Mouse (Mus musculus): Measurements from ENCODE around the gene Sept3.

Gene Sept3

DNA sequence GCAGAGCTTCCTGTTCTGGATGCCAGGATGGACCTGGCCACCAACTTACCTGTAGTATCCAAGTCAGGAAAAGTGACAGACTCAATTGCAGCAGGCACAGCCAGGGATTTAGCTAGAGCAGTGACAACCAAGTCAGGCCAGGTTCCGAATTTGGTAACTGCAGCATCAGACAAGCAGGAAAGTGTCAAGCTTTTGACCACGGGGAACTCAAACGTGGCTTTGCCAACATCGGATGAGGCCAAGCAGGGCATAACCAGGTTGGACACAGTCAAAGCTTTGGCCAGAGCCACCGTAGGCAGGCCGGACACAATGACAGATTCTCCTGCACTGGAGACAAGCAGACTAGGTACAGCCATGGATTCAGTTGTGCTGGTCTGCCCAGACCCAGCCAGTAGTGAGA lies 2.4 kb upstream of the Sept3 start:
- no peak for DNase-seq

DNA sequence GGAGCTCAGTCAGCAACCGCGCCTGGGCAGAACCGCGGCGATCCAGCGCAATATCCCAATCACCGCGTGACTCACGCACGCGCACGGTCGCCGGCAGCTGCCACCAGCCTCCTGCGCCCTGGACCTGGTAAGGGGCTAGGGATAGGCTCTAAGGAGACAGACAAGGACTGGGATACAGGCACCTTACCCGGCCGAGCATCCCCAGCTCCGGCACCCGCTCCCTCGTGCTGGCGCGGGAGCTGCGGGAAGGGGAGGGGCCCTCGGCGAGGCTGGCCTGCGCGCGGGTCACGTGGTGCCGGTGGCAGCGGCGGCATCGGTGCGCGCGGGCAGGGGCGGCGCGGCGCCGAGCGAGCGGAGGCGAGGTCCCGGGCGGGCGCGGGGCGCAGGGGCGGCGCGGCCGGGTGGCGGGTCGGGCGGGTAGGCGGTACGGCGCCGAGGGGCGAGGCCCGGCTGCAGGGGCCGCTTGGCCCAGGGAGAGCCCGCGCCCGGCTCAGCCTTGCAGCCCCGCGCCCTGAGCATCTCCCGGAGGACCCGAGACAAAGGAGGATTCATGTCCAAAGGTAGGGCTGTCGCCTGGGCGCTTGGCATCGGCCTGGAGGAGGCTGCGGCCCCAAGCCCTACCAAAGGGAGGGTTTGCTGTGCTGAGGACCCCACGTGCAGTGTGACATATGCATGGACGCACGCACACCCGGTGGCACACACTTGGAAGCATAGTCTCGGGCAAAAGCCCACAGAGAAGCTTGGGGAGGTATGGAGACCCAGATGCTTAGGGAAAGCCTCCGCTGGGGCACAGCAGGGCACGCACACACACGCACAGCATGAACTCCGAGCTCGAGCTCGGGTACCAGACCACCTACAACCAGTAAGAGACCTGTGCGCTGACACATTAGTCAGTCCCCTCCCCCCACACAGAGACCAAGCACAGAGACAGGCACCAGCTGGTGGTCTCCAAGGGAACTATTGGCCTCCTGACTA lies 521 bp downstream of the Sept3 start:
- no peak for DNase-seq

DNA sequence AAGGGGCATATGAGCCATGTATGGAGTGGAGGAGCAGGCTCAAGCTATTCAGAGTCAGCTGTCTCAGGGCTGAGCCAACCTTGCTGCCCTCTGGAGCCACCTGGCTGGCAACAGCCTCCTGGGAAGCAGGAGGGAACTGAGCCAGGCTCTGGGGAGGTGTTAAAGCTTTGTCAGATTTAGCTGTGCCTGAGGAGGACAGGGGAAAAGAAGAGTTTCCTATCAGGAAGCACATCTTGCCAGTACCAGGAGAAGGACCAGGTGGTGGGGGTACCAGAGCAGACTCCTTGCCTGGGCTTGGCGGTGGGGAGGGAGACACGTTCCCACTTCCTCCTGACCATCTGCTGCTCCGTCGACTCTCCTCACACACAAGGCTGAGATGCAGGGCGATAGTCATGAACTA lies 2.9 kb downstream of the Sept3 start:
- no peak for DNase-seq

DNA sequence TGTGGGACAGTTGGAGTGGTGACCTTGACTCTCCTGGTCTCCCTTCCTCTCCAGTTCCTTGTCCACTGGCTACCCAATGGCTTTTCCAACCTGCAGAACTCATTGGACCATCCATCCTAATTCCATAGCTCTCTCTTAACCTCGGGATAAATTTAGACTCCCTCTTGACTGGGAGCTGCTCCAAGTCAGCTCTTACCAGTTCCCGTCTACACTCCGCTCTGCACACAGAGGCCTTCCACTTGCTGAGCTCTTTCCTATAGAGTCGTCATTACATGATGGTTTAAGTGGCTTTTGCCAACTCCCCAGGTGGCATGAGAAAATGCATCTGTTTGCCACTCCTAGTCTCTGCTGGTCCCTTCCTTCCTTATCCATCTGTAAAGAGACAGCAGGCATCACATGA lies 5.9 kb downstream of the Sept3 start:
- DNase-seq = no peak

DNA sequence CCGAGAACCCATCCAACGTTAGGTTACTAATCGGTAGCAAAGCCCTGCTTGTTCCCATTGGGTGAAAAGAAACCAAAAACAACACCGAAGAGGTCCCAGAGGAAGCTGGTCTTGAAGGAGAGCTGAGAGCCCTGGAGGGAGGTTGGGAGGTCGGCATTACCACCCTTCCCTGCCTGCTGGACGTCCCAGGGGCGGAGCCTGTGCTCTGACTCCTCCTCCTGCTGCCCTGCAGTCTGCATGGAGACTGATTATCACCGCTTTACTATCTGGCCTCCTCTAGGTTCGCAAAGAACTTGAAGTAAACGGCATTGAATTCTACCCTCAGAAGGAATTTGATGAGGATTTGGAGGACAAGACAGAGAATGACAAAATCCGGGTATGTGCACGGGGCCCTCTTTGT lies 11.5 kb downstream of the Sept3 start:
- DNase-seq = no peak

DNA sequence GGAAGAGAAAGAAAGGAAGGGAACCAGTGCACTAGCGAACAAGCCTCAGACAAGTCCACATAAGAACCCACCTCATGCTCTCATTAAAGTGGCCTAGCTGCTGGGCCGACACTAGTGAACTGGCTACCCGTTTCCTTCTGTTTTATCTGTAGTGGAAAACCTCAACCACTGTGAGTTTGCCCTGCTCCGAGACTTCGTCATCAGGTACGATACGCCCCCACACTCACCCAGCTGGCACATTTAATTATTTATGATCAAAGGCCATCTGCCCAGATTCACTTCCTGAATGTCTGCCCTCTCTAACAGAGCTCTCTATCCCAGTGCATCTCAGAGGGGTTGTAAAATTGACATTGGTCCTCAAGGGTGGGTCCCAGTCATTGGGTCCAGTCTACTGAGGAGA lies 15.6 kb downstream of the Sept3 start:
- no peak for DNase-seq

DNA sequence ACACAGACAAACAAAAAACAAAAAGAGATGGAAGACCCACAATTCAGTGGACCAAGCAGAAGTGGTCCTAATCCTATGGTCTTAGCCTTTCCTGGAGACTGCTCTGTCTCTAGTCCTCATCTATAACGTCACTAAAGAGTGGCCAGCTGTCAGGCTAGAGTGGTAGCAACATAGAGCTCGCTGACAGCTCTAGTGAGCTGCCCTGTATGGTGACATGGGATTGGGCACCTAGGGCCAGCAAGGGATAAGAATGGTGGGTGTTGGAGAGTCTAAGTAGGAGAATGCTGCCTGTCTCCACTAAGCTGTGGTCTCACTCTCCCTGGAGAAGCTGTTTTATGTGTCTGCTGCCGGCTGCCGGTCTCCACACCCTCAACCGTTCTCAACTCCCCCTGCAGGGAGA lies 18.2 kb downstream of the Sept3 start:
- no peak for DNase-seq

DNA sequence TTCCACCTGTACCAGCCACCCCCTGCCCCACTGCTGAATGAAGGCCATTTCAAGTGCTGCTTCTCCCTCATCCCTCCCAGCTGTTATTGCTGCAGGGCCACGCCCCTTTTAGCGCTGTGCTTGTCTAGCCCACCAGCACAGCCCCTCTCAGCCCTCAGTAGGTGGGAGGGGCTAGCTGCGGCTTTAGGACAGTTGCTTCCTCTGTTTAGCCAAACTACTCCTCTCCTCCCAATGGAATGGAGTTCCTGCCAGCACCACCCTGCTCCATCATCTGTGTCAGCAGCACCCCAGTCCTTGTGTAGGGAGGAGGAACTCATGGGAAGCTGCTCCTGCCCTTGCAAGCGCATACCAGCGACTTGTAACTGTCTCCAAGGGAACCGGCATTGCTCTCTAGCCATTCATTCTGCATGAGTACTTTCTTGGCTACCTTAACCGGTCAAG lies 18.6 kb downstream of the Sept3 start:
- DNase-seq = no peak

DNA sequence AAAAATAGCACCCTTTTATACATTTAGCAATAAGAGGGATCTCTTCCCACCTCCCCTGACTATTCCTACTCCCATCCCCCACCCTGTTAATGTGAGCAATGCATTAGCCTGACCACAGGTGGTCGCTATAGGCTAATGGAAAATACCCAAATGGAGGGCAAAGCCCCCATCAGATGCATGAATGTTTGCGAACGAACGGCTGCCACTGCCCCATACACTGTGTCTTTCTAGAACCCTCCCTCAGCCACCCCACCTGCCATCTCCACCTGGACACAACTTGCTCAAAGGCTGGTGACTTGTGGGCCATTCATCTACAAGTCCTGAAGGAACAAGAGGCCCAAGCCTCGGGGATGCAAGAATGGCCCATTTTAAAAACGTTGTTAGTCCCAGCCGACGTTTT lies 19.4 kb downstream of the Sept3 start:
- no peak for DNase-seq

DNA sequence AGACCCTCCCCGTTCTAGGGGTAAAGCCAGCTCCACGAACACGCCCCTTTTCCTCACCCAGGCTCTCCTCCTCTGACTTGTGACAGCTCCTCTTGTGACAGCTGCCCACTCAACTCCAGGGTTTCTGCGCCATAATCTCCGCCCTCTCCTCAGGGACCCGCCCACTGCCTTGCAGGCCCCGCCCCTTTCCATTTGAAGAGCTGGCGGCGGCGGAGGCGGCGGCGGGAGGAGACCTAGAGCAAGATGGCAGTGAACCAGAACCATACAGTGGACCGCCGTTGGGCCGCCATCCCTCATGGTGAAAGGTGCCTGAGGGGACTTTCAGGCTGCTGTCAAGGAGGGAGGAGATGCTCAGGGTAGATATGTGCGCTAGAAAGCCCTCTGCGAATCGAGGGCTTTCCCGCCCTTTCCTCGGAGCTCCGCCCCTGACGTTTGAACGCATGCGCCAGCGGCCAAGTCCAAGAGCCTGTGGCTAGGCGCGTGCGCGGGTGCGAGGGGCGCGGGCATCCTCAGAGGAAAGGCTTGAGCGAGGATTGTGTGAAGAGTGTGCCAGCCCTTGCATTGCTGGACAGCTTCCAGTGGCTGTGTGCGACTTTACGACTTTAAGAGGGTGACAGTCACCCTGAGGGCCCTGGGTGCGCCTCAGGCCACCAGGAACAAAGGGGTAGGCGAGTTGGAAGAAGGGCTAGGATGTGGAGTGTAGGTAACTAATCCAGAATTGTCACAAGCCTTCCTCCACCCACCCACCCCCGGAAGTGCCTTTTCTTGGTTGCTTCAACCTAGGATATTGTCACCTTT lies 24.3 kb downstream of the Sept3 start, which contains the start of gene Wbp2nl:
Gene Wbp2nl (plus strand): TSS at position 191 of the 798 bp plus-strand sequence.
- no peak for DNase-seq

DNA sequence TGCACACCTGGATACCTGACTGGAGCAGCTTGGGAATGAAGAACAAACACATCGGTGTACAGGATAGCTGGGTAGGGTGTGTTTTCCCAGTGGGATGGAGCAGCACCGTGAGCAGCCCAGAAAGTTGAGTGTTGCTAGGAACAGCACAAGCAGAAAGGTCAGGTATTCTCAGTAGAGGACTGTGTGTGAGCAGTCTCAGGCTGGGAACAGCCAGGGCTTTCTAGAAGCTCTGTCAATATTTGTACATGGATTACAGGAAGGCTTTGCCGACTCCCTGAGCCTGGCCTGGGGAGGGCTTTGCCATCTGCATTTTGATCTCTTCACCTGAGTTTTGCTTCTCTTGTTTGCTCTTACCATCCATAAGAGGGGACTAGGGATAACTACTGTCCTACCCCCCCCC lies 32.4 kb downstream of the Sept3 start:
- DNase-seq = no peak

DNA sequence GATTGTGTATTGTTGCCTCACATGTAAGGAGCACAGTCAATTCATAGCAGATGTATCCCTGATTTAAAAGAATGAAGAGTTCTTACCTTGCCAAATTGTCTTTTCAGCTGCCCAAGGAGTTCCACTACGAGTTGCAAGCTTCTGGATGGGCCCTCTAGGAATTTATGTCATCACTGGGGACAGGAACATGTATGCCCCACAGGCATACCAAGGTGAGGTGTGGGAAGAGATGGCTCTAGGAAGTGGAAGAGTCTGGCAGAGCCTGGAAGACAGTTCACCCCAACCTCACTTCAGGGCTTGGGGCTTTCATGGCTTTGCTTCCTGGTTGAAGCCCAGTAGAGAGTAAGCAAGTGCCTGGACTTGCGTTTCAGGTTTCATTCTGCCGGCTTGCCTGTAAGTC lies 33.7 kb downstream of the Sept3 start:
- DNase-seq = no peak

DNA sequence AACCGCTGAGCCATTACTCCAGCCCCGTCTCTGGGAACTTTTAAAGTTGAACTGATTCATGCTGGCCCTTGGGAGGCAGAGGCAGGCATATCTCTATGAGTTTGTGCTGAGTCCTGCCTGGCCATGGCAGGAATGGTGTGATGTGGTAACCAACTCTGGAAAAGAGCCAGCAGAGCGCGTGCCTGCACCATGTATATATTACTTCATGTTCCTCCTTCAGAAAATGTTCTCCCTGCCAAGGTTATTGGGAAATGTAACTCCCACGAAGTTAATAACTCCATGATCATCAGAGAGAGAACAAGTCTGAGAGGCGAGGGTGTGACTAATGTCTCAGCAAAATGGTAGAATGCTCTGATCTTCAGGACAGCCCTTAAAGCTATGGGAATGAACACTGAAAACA lies 43.1 kb downstream of the Sept3 start:
- DNase-seq = no peak

DNA sequence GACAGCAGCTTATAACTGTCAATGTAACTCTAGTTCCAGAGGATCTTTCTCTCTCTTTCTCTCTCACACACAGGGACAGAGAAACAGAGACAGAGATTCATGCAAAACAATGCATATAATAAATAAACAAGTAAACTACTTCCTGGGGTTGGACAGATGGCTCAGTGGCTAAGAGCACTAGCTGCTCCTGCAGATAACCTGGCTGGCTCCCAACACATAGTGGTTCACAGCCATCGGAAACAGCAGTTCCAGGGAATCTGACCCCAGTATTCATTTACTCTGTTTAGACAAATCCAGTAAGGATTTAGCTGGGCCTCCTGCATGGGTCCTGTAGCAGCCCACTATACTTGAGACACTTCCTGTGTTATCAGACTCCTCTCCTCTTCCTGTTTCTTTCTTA lies 44.9 kb downstream of the Sept3 start:
- no peak for DNase-seq

DNA sequence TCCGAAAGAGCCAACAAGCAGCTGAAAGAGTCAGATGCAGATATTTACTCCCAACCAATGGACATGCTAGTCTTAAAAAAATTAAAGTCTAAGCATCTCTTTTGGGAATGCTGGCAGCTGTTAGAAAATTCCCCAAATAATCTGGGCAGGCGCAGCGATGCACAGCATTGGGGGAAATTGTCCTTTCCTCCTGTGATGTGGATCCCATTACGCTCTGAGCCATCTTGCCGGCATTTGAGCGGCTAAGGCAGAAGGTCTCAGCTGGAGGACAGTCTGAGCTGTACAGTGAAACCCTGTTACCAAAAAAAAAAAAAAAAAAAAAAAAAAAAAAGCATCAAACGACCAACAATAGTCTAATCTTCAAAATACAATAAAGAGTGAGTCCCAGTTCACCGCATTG lies 47.5 kb downstream of the Sept3 start:
- DNase-seq = no peak

DNA sequence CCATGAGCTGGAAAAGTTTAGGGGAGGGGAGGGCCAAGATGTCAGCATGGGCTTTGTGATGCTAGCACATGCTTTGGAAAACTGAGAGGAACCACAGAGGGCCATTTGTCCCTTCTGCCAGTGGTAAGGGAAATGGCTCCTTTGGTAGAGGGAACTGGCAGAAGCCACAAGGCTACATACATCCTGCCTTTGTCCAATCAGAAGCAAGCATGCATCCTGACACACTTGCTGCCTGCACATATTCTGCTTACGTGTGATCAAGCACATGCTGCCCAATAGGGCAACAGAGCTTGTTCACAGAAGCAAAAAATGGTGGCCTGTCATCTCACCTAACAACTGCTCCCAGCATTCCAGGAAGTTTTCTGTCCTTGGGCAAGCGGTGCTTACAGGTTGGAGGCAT lies 50.7 kb downstream of the Sept3 start:
- DNase-seq = no peak

DNA sequence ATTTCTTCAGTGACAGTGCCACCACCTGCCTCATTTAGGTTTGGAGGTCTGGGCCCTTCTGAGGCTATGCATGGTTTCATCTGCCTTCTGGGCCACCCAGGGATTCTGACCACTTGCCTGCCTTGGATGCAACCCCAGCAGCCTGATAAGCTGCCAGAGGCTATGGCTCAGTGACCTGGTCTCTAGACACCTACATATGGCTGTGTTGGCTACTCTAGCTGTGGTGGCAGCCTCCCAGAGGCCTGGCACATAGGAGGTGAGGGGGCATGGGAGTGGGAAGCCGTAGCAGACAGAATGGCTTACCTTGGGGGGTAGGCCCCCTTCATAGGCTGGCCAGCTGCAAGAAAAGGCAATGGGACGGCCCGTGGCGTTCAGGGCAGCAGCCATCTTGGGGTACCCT lies 60.5 kb downstream of the Sept3 start:
- DNase-seq = no peak

DNA sequence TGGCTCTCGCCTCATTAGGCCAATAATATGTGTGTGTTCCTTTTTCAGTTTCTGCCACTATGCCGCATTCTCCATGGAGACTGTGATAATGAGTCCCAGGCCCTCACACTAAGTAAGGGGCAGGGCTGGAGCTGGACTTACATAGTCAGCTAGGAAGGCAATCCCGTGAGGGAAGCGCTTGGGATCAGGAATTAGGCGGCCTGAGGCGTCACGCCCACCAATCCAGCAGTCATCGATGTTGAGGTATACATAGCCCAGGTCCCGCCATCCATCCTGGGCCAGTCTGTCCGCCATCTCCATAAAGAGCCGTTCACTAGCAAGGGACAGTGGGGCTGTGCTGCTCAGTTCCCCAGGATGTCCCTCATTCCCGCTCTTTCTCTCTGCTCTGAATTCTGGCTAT lies 61.9 kb downstream of the Sept3 start:
- DNase-seq = no peak

DNA sequence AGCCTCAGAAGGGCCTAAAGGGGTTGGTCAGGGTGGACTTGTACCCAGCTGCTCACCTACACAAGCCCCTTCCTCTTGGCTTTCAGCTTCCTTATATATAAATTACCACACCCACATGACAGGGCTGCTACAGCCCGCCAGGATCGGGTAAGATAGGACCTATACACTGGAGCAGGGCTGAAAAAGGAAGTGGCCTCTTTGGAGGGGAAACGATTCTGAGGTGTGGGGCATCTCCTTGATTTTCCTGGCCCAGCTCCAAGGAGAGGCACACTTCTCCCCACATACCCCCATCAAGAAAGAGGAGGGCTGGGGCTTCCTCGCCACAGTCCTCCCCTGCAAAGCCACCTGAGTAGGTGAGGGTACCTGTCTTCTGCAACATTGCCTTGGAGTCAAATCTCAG lies 63.2 kb downstream of the Sept3 start:
- DNase-seq = no peak

DNA sequence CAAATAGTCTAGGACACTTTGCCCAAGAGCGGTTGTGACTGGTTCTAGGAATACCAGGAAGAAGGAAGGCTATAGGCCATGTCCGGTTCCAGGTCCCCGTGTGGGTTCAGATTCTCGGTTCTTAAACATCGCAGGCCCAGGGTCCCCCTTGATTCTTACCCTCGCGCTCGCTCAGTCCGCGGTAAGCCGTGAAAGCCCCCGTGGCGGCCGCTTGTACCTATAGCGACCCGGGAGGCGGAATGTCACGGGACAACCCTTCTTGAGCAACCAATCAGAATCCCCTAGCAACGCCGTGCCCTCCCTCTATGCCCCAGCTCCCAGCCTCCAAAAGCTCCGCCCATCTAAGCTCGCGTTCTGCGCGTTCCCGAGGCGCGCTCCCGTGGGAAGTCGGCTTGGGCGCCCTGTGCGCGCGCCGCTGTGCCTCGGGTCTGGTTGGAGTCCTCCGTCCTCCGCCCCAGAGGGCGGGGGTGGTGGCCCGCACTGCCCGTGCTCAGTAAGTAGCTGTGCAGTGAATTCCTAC lies 64.0 kb downstream of the Sept3 start, which contains the start of the genes Naga, Pheta2 and Smdt1:
Gene Naga (minus strand): TSS at position 333 of the 520 bp plus-strand sequence.
Gene Pheta2 (plus strand): TSS at position 350 of the 520 bp plus-strand sequence.
Gene Smdt1 (plus strand): TSS at position 367 of the 520 bp plus-strand sequence.
- peak; percentile 86 to 90 for DNase-seq

DNA sequence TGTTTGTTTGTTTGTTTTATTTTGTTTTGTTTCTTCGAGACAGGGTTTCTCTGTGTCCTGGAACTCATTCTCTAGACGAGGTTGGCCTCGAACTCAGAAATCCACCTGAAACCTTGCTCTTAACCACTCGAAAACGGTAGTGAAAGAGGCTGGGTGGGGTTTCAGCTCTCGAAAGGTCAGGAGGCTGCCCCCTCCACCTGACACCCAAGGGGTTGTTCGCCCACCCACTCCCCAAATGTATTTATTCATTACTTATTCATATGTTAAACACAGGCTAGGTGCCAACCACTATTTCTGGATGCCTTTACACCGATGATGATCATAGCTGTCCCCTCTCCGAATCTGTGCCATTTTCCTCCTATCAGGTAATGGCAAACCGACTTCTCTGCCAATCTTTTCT lies 64.5 kb downstream of the Sept3 start:
- no peak for DNase-seq

DNA sequence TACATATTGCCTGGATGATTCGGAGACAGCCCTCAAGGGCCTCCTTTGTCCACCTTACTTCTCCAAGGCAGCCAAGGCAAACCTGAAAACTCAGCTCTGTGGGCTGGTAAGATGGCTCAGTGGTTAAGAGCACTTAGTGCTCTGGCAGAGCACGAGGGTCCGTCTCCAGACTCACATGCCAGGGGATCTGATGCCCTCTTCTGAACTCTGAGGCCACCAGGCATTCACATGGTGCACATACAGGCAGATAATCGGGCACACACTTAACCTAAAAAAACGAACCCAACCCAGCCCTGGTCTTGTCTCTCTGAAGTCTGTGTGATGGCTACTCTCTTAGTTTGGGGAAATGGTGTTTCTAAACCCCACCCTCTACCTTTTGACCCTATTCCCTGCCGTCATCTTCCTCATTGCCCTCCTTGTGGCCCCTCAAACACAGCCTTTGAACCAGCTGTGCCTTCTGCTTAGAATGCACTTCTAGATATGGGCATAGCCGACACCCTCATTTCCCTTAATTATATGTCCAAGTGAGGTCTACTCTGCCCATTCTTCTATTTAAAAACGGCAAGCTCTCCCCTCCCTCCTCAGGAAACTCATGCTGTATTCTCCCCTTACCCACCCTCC lies 65.1 kb downstream of the Sept3 start:
- no peak for DNase-seq
